Mouse (Mus musculus) embryonic fibroblast, embryonic 13.5 days (primary cell): ENCODE data around the gene Tnrc6a. TPM values are rescaled to one million over a fixed set of nuclear protein-coding genes. Genes with fewer than 3 reads are reported as not detected.
A peak's percentile ranks its signal among the peaks of the same experiment; 100 is the strongest.

Experiments used
- H3K27ac ChIP-seq: 2 replicates; pipeline ENCODE4 v1.5.1; 2012; ENCODE audit warnings: low read length, control low read depth, inconsistent platforms; ENCODE audit not compliant: insufficient read depth
- H3K4me1 ChIP-seq: 2 replicates; pipeline ENCODE4 v1.6.1; 2011; ENCODE audit warnings: low read length; ENCODE audit not compliant: control insufficient read depth, insufficient read depth
- H3K4me3 ChIP-seq: 2 replicates; pipeline ENCODE4 v1.5.1; 2011; ENCODE audit warnings: mild to moderate bottlenecking, control low read depth, low read length; ENCODE audit not compliant: insufficient read depth
- CTCF ChIP-seq: IDR thresholded peaks from 2 replicates; pipeline ENCODE4 v1.5.1; 2011; ENCODE audit warnings: mild to moderate bottlenecking, control low read depth, low read length, moderate library complexity, borderline replicate concordance; ENCODE audit not compliant: insufficient read depth
- POLR2A ChIP-seq: IDR thresholded peaks from 2 replicates; pipeline ENCODE4 v1.6.1; 2011; ENCODE audit warnings: low read depth, mild to moderate bottlenecking, control low read depth, low read length, moderate library complexity
- polyA plus RNA-seq: library from polyadenylated mRNA; stranded (reverse); fragments of >200 nt; gene quantifications from 2 replicates; pipeline ENCODE4 v1.2.4, GENCODE M21; 2011; ENCODE audit warnings: low read depth; ENCODE audit not compliant: missing spikeins, insufficient read length

The Tnrc6a gene
- 62.1 and 77.1 TPM in 2 replicates for polyA plus RNA-seq

- peak; percentile 78 for TF ChIP-seq POLR2A
- no peak for TF ChIP-seq CTCF
- peak within 1 kb of the TSS; percentile 98 for H3K27ac ChIP-seq
- peak within 1 kb of the TSS; percentile 82 for H3K4me3 ChIP-seq
- H3K4me1 ChIP-seq: peaks cover 15% of the 10 kb centered on the region
Observed at GRCm38 (mm10) chr7:123123665-123124298, at the start of gene Tnrc6a. TSS of gene Tnrc6a (plus strand) at chr7:123123885.

GRCm38 (mm10) chr7:123082236-123082635 lies 41.4 kb upstream of the Tnrc6a start:
- Histone ChIP-seq H3K4me3 (no peak overlapping the region), H3K27ac (no peak overlapping the region), H3K4me1 (peaks cover 11% of the 10 kb centered on the region; the same call in 1 of the 2 replicates)
- TF ChIP-seq CTCF (no peak), POLR2A (no peak)

- Histone ChIP-seq H3K4me1 (peaks cover 11% of the 10 kb centered on the region; the same call in 1 of the 2 replicates), H3K4me3 (no peak overlapping the region), H3K27ac (0 out of 2 replicates have a peak overlapping the region, but pooled peaks have one; percentile 10)
- TF ChIP-seq POLR2A (no peak), CTCF (no peak)
Observed at GRCm38 (mm10) chr7:123083441-123084123, 40.1 kb upstream of the Tnrc6a start.

GRCm38 (mm10) chr7:123084180-123084691 lies 39.4 kb upstream of the Tnrc6a start:
- H3K27ac ChIP-seq: no peak overlapping the region
- no peak for TF ChIP-seq POLR2A
- TF ChIP-seq CTCF: no peak
- peaks cover 11% of the 10 kb centered on the region; the same call in 1 of the 2 replicates for H3K4me1 ChIP-seq
- no peak overlapping the region for H3K4me3 ChIP-seq

GRCm38 (mm10) chr7:123084708-123085107 lies 39.0 kb upstream of the Tnrc6a start:
- TF ChIP-seq CTCF (no peak), POLR2A (no peak)
- Histone ChIP-seq H3K27ac (no peak overlapping the region), H3K4me3 (no peak overlapping the region), H3K4me1 (peaks cover 11% of the 10 kb centered on the region; the same call in 1 of the 2 replicates)

GRCm38 (mm10) chr7:123088920-123089319 lies 34.8 kb upstream of the Tnrc6a start:
- TF ChIP-seq POLR2A (no peak), CTCF (no peak)
- no peak overlapping the region for H3K27ac ChIP-seq
- no peak overlapping the region for H3K4me3 ChIP-seq
- H3K4me1 ChIP-seq: peaks cover 6% of the 10 kb centered on the region; the same call in 1 of the 2 replicates

GRCm38 (mm10) chr7:123096344-123097120 lies 27.2 kb upstream of the Tnrc6a start:
- H3K4me3 ChIP-seq: no peak overlapping the region
- TF ChIP-seq CTCF (no peak), POLR2A (no peak)
- peaks cover 3% of the 10 kb centered on the region; the same call in 1 of the 2 replicates for H3K4me1 ChIP-seq
- no peak overlapping the region for H3K27ac ChIP-seq

GRCm38 (mm10) chr7:123097891-123098750 lies 25.6 kb upstream of the Tnrc6a start:
- peaks cover 3% of the 10 kb centered on the region; the same call in 1 of the 2 replicates for H3K4me1 ChIP-seq
- TF ChIP-seq POLR2A (0 out of 2 replicates have a peak, but pooled peaks have one; percentile 31), CTCF (no peak)
- peak overlapping the region; percentile 72 for H3K27ac ChIP-seq
- H3K4me3 ChIP-seq: no peak overlapping the region
